Mouse (Mus musculus): ENCODE measurements around the gene Cog4.
"Not testable (repeated sequence)": the region's sequence is repeated elsewhere in the genome, so short reads cannot be mapped to it uniquely, and the experiment has no call there.

The Cog4 gene

DNA sequence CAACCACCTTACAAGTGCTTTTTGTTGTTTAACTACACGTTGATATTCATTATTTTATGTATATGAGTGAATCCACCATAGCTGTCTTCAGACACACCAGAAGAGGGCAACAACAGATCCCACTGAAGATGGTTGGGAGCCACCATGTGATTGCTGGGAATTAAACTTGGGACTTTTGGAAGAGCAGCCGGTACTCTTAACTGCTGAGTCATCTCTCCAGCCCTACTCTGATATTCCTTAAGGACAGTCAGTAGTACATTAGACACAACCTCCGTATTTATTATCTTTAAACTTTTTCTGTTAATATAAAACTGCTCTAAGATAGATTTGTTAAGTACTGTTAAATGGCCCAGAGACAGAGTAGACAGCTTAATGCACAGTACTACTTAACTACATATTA is 14.4 kb upstream of the Cog4 start:
- DNase-seq (ENCODE audit: low spot score) = no peak

DNA sequence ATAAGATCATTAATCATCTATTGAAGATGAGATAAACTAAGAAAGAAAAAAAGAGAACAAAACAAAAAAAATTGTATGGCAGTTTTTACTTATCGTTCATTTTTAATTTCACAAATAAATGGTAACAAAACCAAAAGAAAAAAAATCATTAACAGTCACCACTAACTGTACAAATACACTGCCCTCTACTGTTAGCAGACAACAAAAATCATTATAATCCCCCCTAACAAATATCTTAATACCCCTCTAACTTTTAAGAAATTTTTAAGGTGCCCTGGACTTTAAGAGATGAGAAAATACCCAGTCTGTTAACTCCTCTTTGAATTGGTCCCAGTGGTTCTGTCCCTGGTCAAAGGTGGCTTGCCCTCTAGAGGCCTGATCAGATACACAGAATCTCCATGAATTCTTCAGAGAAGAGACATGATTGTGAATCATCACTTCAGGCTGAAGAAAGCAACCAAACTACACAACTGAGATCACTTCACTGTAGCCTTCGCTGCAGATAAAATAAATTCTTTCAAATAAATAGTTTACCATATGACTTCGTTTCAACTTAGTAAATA is 4.3 kb upstream of the Cog4 start:
- no peak for DNase-seq (ENCODE audit: low spot score)

DNA sequence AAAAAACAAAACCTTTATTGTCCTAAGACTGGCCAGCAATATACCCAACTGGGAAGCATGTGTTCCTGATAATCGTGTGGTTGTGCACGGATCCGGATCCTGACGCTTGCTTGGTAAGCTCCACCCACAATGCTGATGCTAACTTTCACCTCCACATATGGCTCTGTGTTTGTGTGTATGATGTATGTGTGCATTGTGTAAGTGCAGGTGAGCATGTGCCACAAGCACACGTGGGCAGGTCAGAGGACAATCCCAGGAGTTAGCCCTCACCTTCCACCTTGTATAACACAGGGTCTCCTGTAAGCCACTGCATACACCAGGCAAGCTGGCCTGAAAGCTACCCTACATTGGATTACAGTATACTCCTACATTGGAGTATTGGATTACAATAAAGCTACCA is 3.2 kb upstream of the Cog4 start:
- DNase-seq (ENCODE audit: low spot score) = no peak

DNA sequence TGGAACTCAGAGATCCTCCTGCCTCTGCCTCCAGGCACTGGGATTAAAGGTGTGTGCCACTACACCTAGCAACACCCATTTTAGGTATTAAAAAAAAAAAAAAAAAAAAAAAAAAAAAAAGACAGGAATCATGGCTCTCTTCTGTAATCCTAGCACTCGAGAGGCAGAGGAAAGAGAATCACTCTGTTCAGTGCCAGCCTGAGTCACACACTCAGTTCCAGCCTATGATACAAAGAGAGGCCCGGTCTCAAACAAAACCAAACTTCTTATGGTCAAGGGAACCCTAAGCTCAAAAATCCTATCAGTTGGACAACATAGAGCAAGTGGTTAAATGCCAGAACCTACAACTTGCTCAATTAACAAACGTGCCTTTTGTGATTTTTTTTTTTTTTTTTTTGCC is 1.5 kb upstream of the Cog4 start:
- DNase-seq (ENCODE audit: low spot score) = no peak

DNA sequence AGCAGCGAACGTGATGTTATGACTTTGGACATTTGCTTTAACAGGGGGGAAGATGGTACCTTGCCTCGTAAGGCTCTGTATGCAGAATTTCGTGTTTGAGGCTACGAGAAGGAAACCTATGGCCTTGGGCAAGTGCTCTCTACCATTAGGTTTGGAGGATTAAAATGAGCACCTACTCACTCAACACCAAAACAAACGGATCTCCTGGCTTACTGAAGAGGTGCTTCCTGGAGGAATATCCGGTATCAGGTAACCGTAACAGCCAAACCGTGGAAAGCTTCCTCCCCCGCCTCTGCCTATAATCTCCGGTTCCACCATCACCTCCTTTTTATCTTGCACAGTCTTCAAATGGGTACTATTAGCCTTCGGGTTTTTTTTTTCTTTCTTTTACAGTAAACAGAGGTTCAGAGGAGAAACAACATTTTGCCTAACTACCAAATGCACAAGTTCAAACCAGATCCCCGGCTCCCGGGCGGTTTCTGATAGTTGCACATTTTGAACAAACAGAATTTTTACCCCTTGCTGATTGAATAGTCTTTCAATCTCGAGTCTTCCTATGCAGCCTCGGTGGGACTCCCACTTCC is 487 bp upstream of the Cog4 start:
- no peak for DNase-seq (ENCODE audit: low spot score)

DNA sequence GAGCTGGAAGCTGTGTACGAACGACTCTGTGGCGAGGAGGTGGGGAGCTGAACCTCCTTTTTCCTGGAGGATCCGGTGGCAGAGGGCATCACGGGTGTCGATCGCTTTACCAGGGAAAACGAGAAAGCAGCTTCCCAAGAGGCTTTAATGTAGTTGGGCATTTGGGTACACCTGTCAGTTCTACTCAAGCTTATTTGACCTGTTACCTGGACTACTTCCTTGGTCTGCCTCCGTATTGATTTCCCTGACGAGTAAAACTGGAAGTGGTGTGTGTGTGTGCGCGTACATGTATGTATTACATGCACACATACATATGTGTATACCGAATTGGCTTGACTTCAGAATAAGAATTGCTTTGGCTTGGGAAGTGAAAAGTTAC is 760 bp downstream of the Cog4 start:
- DNase-seq (ENCODE audit: low spot score) = no peak

DNA sequence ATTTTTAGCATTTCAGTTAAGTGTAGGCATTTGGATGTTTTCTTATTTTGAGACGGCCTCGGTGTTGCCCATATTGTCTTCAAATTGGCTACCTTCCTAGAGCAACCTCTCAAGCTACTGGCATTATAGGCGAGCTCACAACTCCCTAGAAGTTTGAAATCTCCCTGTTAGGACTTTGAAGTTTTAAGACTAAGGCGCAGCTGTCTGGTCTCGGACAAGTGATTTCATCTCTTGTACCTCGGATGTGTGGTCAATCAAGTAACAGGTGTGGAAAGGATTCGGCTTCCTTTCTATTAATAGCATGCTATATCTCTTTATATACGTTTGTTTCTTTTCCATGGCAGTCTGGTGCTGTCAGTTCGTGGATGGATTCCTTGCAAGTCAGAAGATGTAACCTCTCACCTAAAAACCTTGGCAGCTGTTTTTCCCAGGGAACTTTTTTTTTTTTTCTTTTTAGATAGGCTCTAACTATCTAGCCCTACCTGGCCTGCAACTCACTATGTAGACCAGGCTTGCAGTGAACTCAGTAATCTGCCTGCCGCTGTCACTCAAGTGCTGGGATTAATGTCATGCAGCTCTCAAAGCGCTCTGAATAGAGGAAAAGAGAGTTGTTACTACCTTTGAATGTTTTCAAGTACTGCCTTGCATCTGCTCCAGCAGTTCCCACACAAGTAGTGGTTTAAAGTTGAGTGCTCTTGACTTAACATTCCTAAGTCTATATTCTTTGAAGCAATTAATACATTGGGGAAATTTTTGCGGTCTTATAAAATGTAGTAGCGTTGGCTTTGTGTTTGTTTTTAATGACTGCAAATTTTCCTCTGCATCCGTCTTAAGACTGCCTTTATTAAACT is 1.5 kb downstream of the Cog4 start:
- DNase-seq (ENCODE audit: low spot score) = no peak

DNA sequence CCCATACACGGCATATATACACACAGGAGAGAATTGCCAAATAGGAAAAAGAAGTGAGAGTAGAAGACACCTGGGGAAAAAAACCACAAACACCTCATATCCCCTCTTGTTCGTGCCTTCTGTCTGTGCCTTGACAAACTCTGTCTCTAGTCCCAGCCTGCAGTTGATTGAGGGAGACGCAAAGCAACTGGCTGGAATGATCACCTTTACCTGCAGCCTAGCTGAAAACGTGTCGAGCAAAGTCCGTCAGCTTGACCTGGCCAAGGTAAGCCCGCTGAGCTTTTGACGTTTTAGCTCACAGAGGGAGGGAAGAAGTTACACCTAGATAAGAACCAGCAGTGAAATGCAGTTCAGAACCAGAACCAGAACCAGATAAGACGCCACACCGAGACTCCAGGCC is 4.8 kb downstream of the Cog4 start:
- DNase-seq (ENCODE audit: low spot score) = no peak

DNA sequence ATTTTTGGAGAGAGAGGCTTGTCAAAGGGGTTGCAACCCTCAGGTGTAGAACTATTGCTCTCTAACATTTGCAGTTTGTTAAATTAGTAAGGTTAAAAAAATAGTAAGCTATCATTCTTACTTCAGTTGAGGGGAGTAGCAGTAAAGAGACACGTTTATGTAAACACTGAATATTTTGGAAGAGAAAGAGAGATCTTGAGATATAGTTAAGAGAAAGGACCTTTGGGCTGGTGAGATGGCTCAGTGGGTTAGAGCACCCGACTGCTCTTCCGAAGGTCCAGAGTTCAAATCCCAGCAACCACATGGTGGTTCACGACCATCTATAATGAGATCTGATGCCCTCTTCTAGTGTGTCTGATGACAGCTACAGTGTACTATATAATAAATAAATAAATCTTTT is 9.7 kb downstream of the Cog4 start:
- not testable (repeated sequence) for DNase-seq (ENCODE audit: low spot score)

DNA sequence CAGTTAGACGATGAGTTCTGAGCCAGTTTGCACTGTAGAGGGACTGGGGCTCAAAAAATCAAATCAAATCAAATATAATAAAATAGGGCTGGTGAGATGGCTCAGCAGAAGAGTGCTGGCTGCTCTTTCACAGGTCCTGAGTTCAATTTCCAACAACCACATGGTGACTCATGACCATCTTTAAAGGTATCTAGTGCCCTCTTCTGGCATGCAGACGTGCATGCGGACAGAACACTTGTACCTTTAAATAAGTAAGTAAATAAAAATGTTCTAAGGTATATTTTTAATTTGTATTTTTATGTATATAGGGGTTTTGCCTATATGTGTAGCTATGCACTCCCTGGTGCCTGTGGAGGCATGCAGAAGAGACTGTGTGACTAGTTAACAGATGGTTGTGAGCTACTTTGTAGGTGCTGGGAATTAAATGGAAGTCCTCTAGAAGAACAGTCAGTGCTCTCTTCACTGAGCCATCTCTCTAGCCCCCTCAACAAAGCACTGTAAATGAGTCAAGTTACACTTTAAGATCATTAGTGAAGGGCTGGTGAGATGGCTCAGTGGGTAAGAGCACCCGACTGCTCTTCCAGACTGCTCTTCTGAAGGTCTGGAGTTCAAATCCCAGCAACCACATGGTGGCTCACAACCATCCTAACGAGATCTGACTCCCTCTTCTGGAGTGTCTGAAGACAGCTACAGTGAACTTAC is 10.5 kb downstream of the Cog4 start:
- no peak for DNase-seq (ENCODE audit: low spot score)

DNA sequence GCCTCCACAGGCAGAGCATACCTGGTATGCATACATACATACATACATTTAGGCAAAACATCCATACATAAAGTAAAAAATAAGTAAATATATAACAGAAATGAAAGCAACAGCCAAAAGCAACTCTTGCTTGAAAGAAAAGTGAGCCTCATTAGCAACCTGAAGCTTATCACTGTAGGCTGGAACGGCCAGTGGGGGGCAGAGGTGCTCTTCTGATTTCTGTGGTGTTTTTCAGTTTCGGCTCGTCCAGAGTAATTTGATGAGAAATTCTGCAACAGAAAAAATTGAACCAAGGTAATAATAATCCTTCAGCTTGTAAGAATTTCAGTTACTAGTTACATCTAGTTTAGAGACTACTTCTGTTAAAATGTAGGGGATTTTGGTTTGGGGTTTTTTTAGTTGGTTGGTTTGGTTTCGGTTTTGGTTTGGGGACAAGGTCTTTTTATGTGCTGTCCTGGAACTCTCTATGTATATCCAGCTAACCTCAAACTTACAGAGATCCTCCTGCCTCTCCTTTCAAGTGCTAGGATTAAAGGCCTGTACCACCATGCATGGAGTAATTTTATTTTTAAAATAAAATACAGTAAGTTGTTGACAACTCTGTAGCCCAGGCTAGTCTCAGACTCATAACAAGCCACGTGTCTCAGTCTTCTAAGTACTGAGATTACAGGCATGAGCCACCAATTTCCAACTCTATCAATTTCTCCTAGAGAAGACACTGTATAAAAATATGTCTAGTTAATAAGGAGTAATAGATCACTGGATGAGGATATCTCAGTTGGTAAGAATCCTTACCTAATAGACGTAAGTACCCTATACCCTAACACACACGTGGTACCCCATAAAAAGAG is 13.5 kb downstream of the Cog4 start:
- no peak for DNase-seq (ENCODE audit: low spot score)

DNA sequence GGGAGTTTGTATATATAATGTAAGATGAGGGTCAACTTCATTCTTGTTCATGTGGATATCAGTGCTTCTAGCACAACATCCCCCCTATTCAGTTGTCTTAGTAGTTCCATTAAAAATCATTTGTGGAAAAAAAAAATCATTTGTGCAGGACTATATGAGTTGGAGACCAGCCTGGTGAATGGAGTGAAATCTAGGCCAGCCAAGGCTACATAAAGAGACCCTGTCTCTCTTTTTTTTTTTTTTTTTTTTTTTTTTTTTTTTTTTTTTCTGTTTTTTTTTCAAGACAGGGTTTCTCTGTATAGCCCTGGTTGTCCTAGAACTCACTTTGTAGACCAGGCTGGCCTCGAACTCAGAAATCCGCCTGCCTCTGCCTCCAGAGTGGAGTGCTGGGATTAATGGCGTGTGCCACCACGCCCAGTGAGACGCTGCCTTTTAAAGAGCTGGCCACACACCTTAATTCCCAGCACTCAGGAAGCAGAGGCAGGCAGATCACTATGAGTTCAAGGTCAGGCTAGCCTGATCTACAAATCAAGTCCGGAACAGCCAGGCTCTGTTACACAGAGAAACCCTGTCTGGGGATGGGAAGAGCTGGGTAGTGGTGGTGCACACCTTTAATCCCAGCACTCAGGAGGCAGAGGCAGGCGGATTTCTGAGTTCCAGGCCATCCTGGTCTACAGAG is 15.1 kb downstream of the Cog4 start:
- not testable (repeated sequence) for DNase-seq (ENCODE audit: low spot score)

DNA sequence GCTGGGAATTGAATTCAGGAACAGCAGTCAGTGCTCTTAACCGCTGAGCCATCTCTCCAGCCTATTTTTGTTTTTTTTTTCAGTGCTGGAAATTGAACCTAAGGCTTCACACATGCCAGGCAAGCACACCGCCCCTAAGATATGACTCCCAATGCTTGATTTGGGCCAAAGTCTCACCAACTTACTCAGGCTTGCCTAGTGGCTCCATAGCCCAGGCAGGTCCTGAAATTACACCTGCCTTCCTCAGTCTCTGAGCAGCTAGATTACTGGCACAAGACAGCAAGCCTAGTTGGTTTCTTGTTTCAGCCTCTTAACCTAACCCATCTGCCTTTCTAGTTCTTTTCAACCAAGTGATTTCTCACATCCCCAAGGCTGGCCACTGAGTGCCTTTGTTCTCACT is 24.1 kb downstream of the Cog4 start:
- DNase-seq (ENCODE audit: low spot score) = no peak

DNA sequence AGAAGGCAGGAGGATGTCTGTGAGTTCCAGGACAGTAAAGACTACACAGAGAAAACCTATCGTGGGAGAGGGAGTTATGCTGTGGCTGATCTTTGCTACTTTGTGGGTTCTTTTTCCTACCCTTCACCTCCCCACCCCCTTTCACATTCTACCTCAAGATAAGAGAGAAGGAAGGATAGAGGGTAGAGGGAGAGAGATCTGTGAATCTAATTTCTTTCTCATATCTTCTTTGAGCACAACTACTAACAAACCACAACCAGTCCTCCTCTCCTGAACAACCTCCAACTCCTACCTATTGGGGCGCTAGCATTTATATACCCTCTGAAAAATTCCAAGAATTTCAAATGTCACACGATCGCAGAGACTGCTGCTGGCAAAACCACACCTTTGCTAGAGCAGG is 31.5 kb downstream of the Cog4 start:
- DNase-seq (ENCODE audit: low spot score) = no peak

DNA sequence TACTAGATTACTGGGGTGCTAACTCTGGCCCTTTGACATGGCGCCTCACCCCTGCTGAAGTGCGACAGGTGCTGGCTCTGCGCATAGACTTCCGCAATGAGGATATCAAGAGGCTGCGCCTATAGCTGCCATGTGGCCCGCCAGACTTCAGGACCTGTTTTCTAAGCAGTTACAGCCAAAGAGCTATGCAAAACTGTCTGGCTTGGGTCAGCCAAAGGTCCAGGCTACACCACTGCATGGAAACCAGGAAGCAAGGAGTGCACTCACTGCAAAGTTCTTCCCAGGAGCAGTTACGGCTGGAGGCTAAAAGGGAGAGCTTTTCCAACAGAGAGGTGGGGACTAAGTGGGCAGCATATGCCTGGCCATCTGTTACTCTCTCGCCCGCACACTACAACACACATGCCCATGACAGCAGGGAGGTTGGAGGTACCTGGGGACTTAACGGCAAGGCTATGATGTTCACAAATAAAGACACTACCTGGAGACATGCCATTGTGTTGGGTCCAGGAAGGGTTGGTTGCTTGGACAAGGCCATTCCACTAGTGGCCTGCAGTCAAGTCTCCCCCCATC is 35.4 kb downstream of the Cog4 start:
- no peak for DNase-seq (ENCODE audit: low spot score)

DNA sequence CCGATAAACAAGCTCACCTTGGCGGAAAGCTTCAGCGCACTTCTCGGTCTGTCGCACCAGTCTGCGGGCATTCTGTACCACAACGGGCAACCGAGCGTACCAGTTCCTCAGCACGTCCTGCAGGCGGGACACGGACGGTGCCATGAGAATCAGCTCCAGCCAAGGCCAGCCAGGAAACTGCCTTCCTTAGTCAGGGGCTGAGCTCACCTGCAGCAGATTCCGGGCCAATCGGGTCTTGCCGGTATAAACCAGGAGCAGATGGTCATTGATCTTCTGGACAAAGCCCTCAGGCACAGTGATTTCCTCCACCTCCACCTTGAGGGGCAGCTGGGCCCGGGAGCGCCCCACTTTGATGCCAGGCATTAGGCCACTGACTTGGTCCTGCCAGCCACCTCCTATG is 37.4 kb downstream of the Cog4 start:
- no peak for DNase-seq (ENCODE audit: low spot score)

DNA sequence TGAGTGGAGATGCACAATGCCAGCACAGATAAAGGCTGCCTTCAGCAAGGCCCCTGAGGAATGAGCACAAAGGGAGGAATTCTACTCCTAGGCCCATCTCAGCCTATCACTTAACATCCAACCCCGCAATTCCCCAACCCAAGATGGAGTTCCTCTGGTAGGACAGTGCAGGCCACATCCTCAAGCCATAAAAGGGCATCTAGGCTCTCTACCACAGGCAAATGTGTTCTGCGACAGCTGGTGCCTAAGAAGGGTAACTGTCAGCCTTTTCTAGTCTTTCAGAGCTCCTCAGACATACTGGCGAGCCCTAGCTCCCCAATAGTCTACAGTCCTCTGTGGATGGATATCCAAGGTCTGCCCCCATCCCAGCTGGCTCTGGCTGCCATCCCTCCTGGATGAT is 40.2 kb downstream of the Cog4 start:
- no peak for DNase-seq (ENCODE audit: low spot score)

DNA sequence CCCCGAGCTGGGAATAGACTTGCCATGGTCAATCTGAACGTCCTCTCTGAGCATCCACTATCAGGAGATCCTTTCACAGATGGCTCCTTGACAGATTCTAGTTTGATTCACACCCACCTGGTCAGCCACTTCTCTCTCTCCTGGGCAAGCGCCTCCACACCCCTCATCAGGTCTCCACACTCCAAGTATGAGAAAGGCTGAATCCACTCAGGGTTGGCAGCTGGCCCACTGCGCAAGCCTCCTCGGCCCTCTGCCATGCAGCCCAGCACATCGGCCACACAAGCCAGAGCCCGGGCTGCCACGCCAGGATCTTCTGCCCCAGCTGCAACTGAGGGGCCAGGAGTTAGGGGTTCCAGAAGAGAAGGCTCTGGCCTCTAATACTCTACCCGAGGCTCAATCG is 41.2 kb downstream of the Cog4 start:
- no peak for DNase-seq (ENCODE audit: low spot score)

DNA sequence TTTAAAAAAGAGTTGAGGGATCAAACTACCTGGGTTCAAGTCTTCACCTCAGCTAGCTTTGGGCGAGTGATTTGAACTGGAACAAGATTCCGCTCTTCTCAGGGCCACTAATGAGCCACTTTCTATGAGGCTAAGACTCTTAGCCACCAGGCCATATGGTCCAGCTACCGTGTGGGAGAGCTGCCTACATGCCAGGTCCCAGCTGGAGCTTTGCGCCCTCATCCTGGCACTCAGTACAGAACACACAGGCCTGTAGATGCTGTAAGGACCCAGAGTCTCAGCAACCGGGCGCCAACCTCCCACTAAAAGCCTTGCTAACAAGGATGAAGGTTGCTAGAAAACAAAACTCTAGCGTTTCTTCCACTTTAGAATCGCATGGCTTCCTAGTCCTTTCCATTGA is 42.0 kb downstream of the Cog4 start:
- DNase-seq (ENCODE audit: low spot score) = no peak

DNA sequence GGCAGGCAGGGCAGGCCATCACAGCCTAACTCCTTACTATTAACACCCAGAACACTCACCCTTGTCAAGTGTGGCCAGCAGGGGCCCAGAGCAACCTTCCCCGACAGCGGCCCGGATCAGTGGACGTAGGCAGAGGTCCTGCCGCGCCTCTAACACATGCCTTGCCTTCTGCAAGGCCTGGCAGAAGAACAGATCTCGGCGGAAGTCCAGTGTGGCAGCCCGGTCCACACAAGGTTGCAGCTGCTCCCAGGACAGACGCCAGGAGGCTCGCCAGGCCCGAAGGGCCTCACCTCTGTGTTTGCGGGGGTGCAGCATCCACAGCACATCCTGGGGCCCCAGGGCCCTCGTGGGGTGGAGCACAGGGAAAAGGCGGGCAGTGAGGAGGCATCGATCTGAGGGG is 42.5 kb downstream of the Cog4 start:
- no peak for DNase-seq (ENCODE audit: low spot score)

DNA sequence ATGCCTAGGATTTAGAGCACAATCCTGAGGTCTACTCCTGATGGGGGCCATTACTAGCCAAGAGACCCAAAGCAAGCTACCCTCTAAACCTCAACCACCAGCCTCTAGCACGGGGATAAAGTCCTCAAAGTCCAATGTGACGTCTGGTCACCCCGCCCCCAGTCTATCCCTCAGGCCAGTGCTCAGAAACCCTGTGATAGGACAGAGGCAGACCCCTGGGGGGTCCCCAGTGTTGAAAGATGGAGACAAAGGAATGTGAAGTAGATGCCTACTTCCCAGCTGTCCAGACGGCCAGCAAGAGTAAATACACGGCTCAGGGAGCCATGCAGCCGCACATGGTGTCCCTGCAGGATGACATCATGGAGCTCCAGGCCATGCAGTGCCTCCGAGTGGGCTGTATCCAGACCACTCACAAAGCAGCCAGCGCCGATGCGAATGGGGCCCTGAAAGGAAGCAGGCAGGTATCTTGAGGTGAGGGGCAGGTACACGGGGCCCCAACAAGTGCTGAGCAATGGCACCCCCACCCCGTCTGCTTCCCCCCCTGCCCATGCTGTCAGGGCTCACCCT is 43.6 kb downstream of the Cog4 start:
- DNase-seq (ENCODE audit: low spot score) = no peak

All from left cerebral cortex, adult 11 months (tissue).